Mouse (Mus musculus) B cell, adult 2 months (primary cell): ENCODE results near the gene Olfr918.
A peak's percentile ranks its signal among the peaks of the same experiment; 100 is the strongest.

Source experiments
- DNase-seq, 2 experiments: peaks; one replicate each; pipeline ENCODE4 v3.0.0; 2022

The Olfr918 gene

DNA sequence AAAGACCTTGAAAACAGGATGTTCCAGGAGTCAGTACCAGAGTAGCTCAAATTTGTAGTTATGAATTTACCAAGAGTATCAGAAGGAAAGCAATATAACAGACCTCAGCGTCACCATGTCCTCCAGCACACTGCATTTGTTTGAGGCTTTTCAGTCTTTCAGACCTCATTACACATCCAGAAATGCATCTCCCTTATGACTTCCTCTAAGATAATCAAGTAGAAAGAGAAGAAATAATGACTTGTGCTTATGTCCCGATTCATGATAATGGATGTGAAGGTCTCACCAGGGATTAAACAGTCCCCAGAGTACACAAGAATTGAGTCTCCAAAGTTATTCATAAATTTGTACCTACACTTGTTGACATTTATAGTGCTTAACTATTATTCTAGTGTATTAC lies at the start of gene Olfr918:
Olfr918 (minus strand) TSS at position 101 of the 400 bp plus-strand sequence.
- DNase-seq: no peak

DNA sequence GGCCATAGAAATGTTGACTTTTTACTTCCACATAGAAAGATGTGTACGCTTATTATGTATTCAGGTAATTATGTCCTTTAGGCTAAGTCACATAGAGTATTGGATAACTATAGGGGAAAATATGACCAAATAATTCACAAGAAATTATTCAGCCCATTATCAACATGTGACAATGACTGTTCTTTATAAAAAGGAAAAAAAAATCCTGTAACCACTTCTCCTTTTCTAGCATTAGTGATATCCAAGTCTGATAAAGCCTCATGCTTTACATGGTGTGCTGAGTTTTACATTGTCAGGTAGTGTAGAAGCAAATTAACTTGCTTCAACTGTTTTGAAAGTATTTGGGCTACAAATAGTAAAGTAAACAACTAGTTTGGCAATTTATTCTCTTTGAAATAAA lies 49.6 kb upstream of the Olfr918 start:
- no peak for DNase-seq

DNA sequence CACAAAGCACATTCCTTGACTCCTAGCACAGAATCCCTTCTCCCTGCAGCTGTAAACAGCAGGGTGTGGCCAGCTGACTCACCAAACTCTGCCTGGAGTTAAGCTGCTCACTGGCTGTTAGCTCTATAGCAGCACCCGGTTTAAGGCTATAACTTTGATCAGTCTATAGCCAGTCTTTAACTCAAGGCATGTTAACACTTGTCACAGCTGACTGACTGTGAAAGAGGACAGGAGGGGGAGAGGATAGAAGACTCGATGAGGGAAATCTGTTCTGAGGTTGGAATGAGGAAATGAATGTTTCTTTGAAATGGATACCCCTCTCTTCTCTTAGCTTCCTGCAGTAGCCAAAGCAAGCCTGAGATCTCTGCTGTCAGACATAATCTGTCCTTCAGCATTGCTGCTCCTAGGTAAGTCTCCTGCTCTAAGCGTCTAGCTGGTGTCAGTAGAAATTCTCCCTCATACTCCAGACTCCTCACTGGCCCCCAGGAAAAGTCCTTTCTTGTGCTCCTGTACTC lies 44.6 kb upstream of the Olfr918 start:
- peak in 1 of 2 experiments; percentile 3 for DNase-seq

DNA sequence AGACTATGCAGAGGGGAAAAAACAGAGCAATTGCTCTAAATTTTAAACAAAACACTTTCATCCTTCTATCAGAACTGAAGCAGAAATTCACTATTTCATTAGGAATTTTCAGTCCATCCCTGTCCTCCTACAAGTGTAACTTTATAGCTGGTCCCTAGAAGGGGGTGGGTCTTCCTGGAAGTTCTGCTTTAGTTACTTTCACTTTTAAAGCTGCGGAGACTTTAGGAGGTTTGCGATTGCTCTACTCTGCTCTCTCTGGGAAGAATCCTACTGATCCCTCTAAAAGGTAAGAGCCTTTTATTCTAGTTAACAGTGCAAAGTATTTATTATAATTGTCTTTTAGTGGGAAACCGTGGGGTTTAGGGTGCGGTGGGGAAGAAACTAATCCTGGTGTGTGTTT lies 43.7 kb upstream of the Olfr918 start, which contains the start of gene Vwa5a:
Vwa5a (plus strand) TSS at position 167 of the 400 bp plus-strand sequence.
- peak in 1 of 2 experiments; percentile 3 for DNase-seq

DNA sequence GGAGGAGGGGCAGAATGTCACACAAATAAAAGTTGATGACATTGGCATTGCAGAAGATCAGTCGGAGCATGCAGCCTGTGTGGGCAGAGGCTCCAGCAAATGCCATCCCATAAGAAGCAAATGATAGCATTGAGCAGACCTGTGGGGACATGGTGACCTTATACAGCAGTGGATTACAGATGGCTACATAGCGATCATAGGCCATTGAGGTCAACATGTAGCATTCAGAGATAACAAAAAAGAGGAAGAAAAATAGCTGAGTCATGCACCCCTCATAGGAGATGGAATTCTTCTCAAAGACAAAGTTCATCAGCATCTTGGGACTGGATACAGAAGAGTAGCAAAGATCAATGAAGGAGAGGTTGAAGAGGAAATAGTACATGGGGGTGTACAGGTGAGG lies 1.5 kb downstream of the Olfr918 start:
- no peak for DNase-seq

DNA sequence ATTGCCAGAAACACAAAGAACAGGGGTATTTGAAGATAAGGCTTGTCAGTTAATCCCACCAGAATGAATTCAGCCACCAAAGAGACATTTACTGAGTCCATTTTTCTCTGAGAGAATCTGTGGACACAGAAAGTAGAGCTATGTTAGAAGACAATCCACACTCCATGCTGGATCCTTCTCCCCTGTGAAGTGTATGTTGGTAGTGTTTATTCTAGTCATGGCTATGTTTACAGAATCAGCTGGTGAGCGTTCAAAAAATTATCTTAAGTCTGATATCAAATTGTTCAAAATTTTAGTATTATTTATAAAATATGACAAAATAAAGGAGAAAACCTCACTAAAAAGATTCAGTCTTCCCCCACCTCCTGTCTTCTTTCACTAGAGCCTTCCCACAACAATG lies 8.7 kb downstream of the Olfr918 start, which contains the start of gene Olfr917:
Olfr917 (minus strand) TSS at position 101 of the 400 bp plus-strand sequence.
- DNase-seq: no peak

DNA sequence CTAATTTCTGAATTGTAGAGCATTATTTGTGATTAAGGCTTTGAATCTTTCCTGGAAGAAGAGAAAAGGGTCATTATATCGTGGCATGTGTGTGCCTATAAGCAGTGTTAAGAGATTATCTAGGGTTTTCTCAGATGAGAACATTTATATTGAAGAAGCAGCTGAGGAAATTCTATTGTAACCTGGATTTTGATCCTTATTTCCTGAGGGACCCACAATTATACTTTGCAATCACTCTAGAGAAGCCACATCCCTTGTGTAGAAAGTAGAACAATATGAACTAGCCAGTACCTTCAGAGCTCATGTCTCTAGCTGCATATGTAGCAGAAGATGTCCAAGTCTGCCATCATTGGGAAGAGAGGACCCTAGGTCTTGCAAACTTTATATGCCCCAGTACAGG lies 14.6 kb downstream of the Olfr918 start, which contains the start of gene Olfr916:
Olfr916 (minus strand) TSS at position 101 of the 400 bp plus-strand sequence.
- no peak for DNase-seq

DNA sequence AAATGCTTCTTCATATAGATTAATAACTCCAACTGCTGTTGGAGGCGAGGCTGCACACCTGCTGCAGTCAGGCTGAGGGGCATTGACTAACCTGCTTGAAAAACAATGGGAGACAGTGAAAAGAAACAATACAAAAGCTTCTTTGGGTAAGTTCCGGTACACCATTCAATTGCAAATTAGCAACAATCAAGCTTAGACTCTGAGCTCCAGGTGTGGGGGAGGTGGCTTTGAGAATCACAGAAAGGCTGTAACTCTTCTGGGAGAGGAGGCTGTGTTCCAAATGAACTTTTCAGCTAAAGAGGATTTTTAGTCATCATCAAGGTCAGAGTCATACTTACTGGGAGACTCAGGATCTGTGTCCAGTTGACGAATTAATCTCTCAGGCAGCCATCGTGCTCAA lies 42.0 kb downstream of the Olfr918 start:
- no peak for DNase-seq
